Mouse (Mus musculus): ENCODE measurements around the gene Pdik1l. TPM values are rescaled to one million over a fixed set of nuclear protein-coding genes. Genes with fewer than 3 reads are reported as not detected.

Gene Pdik1l
- 10 to 100 TPM; 15.8 to 22.4 (median 19.3) TPM for total RNA-seq (2022)

GRCm38 (mm10) chr4:134287575-134288025, at the start of gene Pdik1l:
Pdik1l (minus strand) TSS chr4:134287895.
- DNase-seq (ENCODE audit: low spot score in 2 of 2): peak; percentile 58 to 63

- DNase-seq (ENCODE audit: low spot score in 2 of 2): no peak
These were observed 42.6 kb upstream of the Pdik1l start for GRCm38 (mm10) chr4:134330281-134330680.

GRCm38 (mm10) chr4:134328832-134329231, 41.1 kb upstream of the Pdik1l start:
- DNase-seq (ENCODE audit: low spot score in 2 of 2): no peak

- no peak for DNase-seq (ENCODE audit: low spot score in 2 of 2)
These were observed 40.5 kb upstream of the Pdik1l start for GRCm38 (mm10) chr4:134328151-134328550.

- DNase-seq (ENCODE audit: low spot score in 2 of 2): no peak
These were observed 39.3 kb upstream of the Pdik1l start for GRCm38 (mm10) chr4:134326859-134327530.

- DNase-seq (ENCODE audit: low spot score in 2 of 2): no peak
These were observed 37.0 kb upstream of the Pdik1l start for GRCm38 (mm10) chr4:134324655-134325054.

GRCm38 (mm10) chr4:134321524-134321923, 33.8 kb upstream of the Pdik1l start:
- DNase-seq (ENCODE audit: low spot score in 2 of 2): no peak

- no peak for DNase-seq (ENCODE audit: low spot score in 2 of 2)
These were observed 32.0 kb upstream of the Pdik1l start for GRCm38 (mm10) chr4:134319674-134320073.

GRCm38 (mm10) chr4:134319074-134319473, 31.4 kb upstream of the Pdik1l start:
- DNase-seq (ENCODE audit: low spot score in 2 of 2): no peak

- no peak for DNase-seq (ENCODE audit: low spot score in 2 of 2)
These were observed 28.7 kb upstream of the Pdik1l start for GRCm38 (mm10) chr4:134316390-134316789.

- no peak for DNase-seq (ENCODE audit: low spot score in 2 of 2)
These were observed 27.8 kb upstream of the Pdik1l start for GRCm38 (mm10) chr4:134315470-134315869.

GRCm38 (mm10) chr4:134314876-134315275, 27.2 kb upstream of the Pdik1l start, which contains the start of gene Trim63:
Trim63 (plus strand) TSS chr4:134315120.
- no peak for DNase-seq (ENCODE audit: low spot score in 2 of 2)

- DNase-seq (ENCODE audit: low spot score in 2 of 2): no peak
These were observed 26.5 kb upstream of the Pdik1l start for GRCm38 (mm10) chr4:134314081-134314655.

- DNase-seq (ENCODE audit: low spot score in 2 of 2): no peak
These were observed 25.2 kb upstream of the Pdik1l start for GRCm38 (mm10) chr4:134312901-134313300.

GRCm38 (mm10) chr4:134312341-134312740, 24.6 kb upstream of the Pdik1l start:
- DNase-seq (ENCODE audit: low spot score in 2 of 2): no peak

- no peak for DNase-seq (ENCODE audit: low spot score in 2 of 2)
These were observed 24.1 kb upstream of the Pdik1l start for GRCm38 (mm10) chr4:134311784-134312183.

GRCm38 (mm10) chr4:134310656-134311055, 23.0 kb upstream of the Pdik1l start:
- no peak for DNase-seq (ENCODE audit: low spot score in 2 of 2)

GRCm38 (mm10) chr4:134310106-134310505, 22.4 kb upstream of the Pdik1l start:
- no peak for DNase-seq (ENCODE audit: low spot score in 2 of 2)

- DNase-seq (ENCODE audit: low spot score in 2 of 2): peak in 1 of 2 experiments; percentile 45
These were observed 19.8 kb upstream of the Pdik1l start for GRCm38 (mm10) chr4:134307367-134308072.

- no peak for DNase-seq (ENCODE audit: low spot score in 2 of 2)
These were observed 19.3 kb upstream of the Pdik1l start for GRCm38 (mm10) chr4:134306963-134307362.

- DNase-seq (ENCODE audit: low spot score in 2 of 2): no peak
These were observed 14.4 kb upstream of the Pdik1l start for GRCm38 (mm10) chr4:134302084-134302483.

- DNase-seq (ENCODE audit: low spot score in 2 of 2): peak; percentile 40 to 54
These were observed 12.6 kb upstream of the Pdik1l start for GRCm38 (mm10) chr4:134300316-134300715.

- no peak for DNase-seq (ENCODE audit: low spot score in 2 of 2)
These were observed 11.8 kb upstream of the Pdik1l start for GRCm38 (mm10) chr4:134299498-134299810.
